Mouse (Mus musculus): ENCODE measurements around the gene Mucl1. TPM values are rescaled to one million over a fixed set of nuclear protein-coding genes. Genes with fewer than 3 reads are reported as not detected.

The Mucl1 gene
- not detected for total RNA-seq (2023)

DNA sequence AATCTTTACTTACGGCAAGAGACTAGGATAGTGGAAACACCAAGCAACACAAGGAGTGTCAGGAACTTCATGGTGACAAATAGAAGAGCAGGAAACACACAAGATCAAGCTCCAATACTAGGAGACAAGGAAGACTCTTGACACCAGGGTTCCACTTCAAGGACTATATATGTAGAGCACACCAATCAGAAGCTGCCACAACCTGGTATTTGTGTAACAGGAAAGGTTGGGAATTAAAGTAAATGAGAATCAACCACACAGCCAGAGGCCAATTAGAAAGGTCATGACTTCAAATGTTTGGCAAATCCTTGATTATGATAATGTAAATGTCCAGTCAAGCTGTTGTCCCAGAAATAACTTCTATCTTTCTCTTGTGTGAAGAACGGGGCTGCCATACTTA is at the start of gene Mucl1:
TSS of gene Mucl1 (minus strand) at position 101 of the 400 bp plus-strand sequence.

Other genes with a start within 250 kb of the Mucl1 start
- gene Ppp1r1a, start 217.5 kb downstream of the Mucl1 start, total RNA-seq (2023), result not detected
- gene Glycam1, start 190.4 kb downstream of the Mucl1 start, total RNA-seq (2023), result not detected
- gene Mucl2, start 143.8 kb upstream of the Mucl1 start, total RNA-seq (2023), result not detected